Mouse (Mus musculus) inflammation-experienced regulatory T-cells, adult 6 months (primary cell): ENCODE data around the gene Grhpr. TPM values are rescaled to one million over a fixed set of nuclear protein-coding genes. Genes with fewer than 3 reads are reported as not detected.
A peak's percentile ranks its signal among the peaks of the same experiment; 100 is the strongest.
"Not testable (repeated sequence)": the region's sequence is repeated elsewhere in the genome, so short reads cannot be mapped to it uniquely, and the experiment has no call there.

Source experiments
- ATAC-seq: one replicate; pipeline ENCODE4 v1.8.0; 2017
- polyA plus RNA-seq, 3 experiments: library from polyadenylated mRNA; unstranded; fragments of 100-300 nt; shearing (Covaris generic); gene quantifications; one replicate each; pipeline ENCODE4 v1.2.1; 2017

Grhpr gene
- polyA plus RNA-seq, 3 experiments from 2014 or later: 14.2 to 25.0 (median 24.0) TPM

DNA sequence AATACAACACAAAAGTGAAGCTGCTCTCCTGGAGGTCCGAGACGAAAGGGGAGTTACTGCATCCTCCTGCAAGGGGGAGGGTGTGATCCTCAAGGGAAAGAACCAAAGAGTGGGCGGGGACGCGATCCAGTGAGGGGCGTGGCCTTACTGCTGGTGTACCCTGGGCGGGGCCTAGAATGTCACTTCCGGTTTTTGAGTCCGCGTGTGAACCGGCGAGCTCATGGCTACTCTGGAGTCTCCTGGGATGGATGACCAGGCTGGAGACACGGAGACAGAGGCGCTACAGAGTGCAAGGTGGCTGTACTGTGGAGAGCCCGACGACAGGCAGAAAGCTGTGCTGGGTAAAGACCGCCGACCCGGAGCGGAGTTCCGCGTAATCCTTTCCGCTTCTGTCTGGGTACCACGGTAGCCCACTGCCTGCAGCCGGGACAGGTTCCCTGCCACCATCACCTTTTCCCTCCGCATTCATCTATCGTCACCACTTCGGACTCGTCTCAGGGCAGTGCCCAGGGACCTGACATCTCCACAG, 37.3 kb downstream of the Grhpr start, which contains the start of gene Polr1e:
TSS of gene Polr1e (plus strand) at position 132 of the 529 bp plus-strand sequence.
- peak; percentile 96 for ATAC-seq

DNA sequence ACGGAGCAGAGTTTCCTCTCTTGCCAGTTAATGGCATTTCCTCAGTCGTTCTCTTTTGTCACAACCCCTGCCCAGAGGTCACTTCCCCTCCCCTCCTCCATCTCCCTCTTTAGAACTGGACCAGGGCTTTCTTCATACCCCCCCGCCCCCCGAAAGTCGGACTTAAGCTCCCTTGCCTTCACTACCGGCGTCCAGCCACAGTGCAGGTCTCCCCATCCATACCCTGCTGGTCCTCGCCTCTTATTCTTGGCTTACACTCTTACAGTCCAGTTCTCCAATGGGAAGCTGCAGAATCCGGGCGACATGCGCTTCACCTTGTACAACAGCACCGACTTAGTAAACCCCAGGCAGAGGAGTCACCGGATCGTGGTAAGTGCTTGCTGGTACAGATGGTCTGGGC, 37.8 kb downstream of the Grhpr start:
- ATAC-seq: no peak

- ATAC-seq: no peak
These were observed 45.3 kb downstream of the Grhpr start for GRCm38 (mm10) chr4:45026459-45026858.

- ATAC-seq: no peak
These were observed 51.4 kb downstream of the Grhpr start for GRCm38 (mm10) chr4:45032586-45032985.

DNA sequence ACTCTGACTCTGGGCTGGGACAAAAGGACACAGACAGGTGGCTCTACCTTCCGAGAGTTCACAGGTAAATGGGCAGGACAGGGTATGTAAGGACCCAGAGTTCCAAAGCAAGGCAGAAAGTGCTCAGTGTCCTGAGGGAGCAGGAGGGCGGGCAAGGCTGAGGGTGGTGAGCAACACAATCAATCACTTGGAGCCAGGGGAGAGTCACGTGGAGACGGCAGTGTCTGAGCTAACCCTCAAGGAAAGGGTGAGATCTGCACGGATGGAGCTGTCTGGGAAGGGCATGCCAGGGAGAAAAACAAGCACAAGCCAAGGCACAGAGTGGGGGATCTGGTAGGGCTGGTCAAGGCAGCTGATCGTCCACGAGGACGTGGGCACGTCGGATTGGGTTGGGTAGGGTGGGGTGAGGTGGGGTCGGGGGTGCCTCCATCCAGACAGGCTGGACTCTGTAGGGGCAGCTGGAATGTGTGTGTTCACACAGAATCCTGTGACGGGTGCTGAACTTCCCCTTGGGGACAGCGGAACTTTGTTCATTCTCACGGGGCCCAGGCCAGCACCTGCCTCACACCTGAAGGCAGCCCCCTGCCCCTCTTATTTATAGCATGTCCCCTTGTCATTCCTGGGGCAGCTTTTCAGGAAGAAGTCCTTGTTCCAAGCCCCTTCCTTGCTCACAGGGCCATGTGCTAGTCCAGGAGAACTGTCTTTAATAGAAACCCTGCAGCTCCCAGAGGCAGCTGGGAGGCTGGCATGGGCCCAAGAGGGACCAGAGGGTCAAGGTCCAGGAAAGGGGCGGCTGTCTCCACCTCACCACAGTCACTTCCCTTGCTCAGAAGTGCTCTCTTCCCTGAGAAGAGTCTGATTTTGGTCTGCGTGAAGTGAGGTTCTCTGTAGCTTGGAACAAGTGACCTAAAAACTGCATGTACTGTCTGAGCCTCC, 53.8 kb downstream of the Grhpr start:
- no peak for ATAC-seq

GRCm38 (mm10) chr4:45036048-45036447, 54.9 kb downstream of the Grhpr start:
- ATAC-seq: no peak

GRCm38 (mm10) chr4:45036571-45036970, 55.4 kb downstream of the Grhpr start:
- ATAC-seq: no peak

- no peak for ATAC-seq
These were observed 56.5 kb downstream of the Grhpr start for GRCm38 (mm10) chr4:45037455-45038410.

DNA sequence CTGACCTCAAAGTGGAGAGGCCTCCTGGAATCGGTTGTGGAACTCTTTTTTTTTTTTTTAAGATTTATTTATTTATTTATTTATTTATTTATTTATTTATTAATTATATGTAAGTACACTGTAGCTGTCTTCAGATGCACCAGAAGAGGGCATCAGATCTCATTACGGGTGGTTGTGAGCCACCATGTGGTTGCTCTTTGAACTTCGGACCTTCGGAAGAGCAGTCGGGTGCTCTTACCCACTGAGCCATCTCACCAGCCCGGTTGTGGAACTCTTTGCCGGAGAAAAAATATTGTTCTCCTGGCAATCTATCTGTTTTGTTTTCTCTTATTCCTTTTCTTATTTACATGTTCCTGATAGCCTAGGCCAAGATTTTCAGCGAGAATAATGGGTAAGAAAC, 57.7 kb downstream of the Grhpr start:
- not testable (repeated sequence) for ATAC-seq

- not testable (repeated sequence) for ATAC-seq
These were observed 58.4 kb downstream of the Grhpr start for GRCm38 (mm10) chr4:45039546-45039945.

Other genes with a start within 250 kb of the Grhpr start
- gene Zcchc7, start 225.5 kb upstream of the Grhpr start, polyA plus RNA-seq: 100 to 1,000 TPM in 2 of 3 experiments, 10 to 100 TPM in 1; 89.1 to 156 (median 151) TPM
- gene Zbtb5, start 31.0 kb downstream of the Grhpr start, polyA plus RNA-seq: 1 to 10 TPM; 7.5 to 9.2 (median 8.5) TPM
- 10 to 100 TPM; 39.3 to 50.3 (median 44.6) TPM for gene Polr1e, start 37.2 kb downstream of the Grhpr start, polyA plus RNA-seq
- gene Fbxo10, start 103.2 kb downstream of the Grhpr start, polyA plus RNA-seq: 1 to 10 TPM in 1 of 3 experiments, under 1 TPM in 2; 0.24 to 1.3 (median 0.80) TPM
- 100 to 1,000 TPM; 121 to 173 (median 149) TPM for gene Tomm5, start 126.7 kb downstream of the Grhpr start, polyA plus RNA-seq
- gene Frmpd1, start 203.5 kb downstream of the Grhpr start, polyA plus RNA-seq: not detected